Mouse (Mus musculus) neutrophil, adult 5-6 weeks (primary cell): ENCODE results near the gene Prr3. TPM values are rescaled to one million over a fixed set of nuclear protein-coding genes. Genes with fewer than 3 reads are reported as not detected.
"Not testable (repeated sequence)": the region's sequence is repeated elsewhere in the genome, so short reads cannot be mapped to it uniquely, and the experiment has no call there.

Source experiments
- ATAC-seq: fragments of 151-379, 151-347 bp; 2 replicates; pipeline ENCODE4 v1.8.0; 2017; ENCODE audit warnings: mild to moderate bottlenecking, moderate TSS enrichment; ENCODE audit not compliant: insufficient number of reproducible peaks, poor library complexity, low FRiP score, severe bottlenecking; ENCODE audit errors: extremely low read depth
- total RNA-seq: library from RNA; stranded (forward); fragments of 200-1000 nt; gene quantifications from 2 replicates; pipeline ENCODE4 v1.2.3, GENCODE M21; 2017

Prr3 gene
- total RNA-seq, 1 experiment from 2014 or later, result 21.6 TPM

DNA sequence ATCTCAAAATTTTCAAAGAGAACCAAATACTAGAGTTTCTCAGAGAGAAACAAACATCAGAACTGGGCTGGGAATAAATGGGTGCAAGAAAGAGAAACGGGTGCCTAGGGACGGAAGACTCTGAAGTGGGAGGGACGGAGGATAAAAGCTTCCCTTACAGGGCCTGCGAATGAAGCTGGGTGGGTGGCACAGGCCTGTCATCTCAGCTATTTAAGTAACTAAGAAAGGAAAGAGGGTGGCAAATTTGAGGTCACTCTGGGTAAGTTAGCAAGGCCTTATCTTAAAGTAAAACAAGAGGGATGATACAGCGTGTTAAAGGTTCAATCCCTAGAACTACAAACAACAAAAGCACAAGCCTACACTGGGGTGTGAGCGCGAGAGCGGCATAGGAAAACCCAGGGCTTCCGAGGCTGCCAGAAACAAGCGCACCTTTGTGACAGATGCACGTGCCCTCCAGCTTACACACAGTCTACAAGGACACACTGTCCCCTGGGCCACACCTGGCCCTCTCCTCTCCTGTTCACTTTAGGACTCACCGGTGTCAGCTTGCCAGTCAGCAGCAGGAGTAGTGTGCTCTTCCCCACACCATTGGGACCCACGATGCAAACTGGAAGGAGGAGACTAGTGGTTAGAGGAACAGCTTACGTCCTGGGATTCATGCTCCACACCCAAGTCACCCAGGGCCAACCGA is 21.4 kb downstream of the Prr3 start:
- ATAC-seq, result no peak

DNA sequence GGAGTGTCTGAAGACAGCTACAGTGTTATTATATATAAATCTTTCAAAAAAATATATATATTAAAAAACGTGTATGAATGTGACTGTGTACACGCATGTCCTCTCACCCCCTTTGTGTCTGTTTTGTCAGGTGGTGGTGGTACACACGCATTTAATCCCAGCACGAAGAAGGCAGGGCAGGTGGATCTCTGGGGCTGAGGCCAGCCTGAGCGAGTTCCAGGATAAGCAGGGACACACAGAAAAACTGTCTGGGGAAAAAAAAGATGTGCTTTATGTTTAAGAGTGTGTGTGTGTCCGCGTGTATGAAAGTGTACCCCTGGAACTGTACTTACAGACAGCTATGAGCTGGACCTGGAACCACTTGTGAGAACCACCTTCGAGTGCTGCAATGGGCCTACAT is 25.4 kb downstream of the Prr3 start:
- no peak for ATAC-seq

DNA sequence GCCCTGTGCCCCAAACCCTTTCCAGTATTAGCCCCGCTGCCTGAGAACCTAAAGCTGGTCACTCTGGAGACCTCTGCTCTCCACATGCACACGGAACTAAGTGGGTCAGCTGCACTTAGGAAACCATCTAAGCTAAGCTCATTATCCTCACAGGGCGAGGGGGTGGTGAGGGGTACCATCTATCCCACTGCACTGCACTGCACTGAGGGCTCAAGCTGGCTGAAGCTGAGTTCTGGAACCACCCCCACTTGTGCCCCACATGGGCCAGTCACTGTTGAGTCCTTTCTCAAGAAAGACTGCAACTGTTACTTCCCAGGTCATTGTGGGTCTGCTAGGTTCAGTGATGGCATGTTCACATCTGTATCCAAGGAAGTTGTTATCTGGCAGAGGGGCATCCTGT is 27.5 kb downstream of the Prr3 start:
- not testable (repeated sequence) for ATAC-seq

DNA sequence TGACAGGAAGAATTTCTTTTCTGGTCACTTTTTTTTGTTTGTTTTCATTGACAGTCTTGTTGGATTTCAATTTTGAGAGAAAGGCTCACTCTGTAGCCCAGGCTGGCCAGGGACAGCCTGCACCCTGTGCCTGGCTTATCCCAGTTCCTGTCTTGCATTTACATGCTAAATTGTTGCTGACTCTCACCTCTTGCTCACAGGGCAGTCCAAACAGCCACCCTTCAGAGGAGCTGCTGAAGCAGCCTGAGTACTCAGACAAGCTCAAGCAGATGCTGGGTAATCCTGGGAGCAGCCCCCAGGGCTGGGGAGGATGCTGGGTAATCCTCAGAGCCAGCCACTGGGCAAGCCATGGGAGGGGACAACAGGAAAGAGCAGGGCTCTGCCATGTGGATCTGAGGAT is 29.1 kb downstream of the Prr3 start:
- not testable (repeated sequence) for ATAC-seq

DNA sequence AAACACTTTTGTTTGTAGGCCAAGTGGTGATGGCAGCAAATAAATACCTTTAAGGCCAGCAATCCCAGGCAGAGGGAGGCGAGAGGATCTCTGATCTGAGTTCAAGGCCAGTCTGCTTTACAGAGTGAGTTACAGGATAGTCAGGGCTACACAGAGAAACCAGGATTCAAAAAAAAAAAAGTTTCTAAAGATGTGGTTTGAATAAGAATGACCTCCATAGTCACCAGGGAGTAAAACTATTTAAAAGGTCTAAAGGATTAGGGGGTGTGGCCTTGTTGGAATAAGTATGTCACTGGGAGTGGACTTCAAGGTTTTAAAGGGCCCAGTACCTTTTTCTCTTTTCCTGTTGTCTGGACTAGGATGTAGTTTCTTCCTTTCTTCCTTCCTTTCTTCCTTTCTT is 40.1 kb downstream of the Prr3 start:
- ATAC-seq, result no peak

DNA sequence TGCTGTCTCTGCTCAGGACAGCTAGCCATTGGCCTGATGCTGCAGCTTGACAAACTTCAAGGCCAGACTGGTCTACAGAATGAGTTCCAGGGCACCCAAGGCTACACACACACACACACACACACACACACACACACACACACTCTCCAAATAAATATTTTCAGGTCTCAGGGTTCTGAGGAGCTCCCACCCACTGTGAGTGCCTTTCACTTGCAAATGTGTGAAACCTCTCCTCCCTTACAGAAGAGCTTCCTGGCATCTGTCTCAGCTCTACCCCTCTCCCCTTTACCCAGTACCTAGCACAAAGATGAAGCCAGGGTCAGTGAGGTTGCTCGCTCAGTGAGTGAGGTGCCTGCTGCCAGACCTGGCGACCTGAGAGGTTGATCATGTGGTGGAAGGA is 40.9 kb downstream of the Prr3 start:
- no peak for ATAC-seq

DNA sequence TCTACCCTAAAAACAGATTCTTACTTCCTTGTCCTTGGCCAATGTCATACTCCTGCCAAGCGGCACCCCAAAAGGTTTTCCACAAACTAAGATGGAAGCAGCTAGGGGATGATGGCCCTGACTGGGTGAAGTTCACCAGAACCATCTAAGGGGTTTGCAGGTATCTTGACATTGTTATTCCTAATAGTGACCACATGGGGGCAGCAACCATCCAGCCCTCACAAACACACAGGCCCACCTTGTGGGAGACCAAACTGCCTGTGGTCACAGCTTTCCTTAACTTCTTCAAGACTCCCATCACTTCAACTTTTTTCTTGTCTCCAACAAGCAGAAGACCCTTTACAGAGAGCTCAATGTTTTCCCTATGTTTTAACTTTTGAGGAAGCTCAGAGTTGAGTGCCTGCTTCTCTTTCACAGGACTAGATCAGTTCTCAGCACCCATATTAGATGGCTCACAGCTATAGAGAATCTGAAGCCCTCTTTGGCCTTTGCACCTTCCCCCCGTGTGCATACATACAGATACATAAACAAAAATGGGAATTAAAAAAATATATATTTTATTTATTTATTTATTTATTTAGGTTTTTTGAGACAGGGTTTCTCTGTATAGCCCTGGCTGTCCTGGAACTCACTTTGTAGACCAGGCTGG is 42.2 kb downstream of the Prr3 start:
- ATAC-seq, result peak; percentile 85

DNA sequence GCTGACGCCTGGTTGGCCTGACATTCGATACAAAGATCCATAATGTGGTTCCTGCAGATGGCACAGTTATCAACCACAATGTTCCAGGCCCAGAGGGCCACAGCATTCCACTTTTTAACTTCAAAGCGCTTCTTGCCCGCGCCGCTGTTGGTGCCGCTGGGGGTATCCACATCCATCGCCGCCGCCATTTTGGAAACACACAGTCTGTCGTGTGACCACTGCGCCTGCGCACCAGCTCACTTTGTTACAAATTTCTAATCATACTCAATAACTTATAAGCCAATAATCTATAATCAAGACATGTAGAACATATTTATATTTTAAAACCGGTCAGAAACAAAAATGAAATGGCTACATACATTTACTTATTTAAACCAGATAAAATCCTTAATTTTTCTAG is 44.3 kb downstream of the Prr3 start:
- peak; percentile 49 for ATAC-seq

DNA sequence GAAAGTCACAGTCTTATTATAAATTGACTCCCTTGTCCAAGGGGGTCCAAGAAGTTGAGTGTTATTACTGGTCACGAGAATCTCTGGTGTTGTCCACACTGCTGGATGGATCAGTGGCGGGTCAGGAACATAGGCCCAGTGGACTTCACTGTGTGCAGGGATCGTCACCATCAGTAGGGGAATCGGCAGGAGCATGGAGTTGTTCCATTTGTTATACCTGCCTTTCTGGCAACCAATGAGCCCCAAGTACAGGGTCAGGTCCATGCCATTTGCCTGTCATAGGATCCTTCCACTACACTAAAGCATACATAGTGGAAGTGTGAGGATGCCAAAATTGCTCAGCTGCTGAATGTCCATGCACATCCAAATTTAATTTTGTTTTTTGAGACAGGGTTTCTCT is 47.4 kb downstream of the Prr3 start:
- no peak for ATAC-seq

DNA sequence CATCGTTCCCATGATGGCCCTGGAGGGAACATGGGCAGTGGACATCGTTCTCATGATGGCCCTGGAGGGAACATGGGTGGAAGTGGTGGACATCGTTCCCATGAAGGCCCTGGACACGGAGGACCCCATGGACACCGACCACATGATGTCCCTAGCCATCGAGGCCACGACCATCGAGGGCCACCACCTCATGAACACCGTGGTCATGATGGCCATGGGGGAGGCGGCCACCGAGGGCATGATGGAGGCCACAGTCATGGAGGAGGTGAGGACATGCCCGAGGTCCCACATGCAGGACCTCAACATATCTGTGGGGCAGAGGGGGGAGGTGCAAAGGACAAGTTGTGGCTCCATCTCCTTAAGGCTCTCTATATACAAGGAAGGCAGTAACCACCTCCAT is 49.4 kb downstream of the Prr3 start:
- no peak for ATAC-seq

DNA sequence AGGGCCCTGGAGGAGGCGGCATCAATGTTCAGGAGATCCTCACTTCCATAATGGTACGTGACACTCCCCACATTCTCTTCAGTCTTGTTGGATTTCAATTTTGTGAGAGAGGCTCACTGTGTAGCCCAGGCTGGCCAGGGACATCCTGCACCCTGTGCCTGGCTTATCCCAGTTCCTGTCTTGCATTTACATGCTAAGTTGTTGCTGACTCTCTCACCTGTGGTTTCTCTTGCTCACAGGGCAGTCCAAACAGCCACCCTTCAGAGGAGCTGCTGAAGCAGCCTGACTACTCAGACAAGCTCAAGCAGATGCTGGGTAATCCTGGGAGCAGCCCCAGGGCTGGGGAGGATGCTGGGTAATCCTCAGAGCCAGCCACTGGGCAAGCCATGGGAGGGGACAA is 50.5 kb downstream of the Prr3 start:
- ATAC-seq, result no peak

DNA sequence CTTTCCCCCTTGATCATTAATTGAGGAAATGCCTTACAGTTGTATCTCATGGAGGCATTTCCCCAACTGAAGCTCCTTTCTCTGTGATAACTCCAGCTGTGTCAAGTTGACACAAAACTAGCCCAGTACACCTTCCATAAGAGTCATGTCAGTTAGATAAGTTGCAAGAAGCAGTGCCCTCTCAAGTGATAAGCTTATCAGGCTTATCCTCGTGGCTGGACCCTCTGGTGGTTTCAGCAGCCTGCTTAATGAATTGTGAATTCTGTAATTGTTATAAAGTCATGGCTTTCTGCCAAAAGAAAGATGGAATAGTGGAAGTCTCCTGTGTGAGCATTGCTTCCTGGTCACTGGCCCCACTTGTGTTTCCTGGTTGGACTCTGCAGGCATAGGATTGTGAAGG is 52.6 kb downstream of the Prr3 start:
- ATAC-seq, result no peak

DNA sequence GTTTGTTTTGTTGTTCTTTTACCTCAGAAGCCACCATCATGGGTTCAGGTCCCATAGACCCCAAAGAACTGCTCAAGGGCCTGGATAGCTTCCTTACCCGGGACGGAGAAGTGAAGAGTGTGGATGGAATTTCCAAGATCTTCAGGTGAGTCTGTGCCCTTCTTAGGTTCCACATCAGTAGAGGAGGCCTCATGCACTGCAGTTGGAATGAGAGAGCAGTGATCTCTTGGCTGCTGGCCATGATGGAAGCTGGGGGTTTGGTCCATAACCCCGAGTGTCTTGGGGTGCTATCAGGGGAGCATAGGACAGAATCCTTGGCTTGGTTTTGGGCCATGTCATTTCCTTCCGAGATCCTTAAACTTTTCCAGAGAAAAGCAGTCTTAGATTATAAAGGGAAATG is 56.8 kb downstream of the Prr3 start:
- ATAC-seq, result no peak

DNA sequence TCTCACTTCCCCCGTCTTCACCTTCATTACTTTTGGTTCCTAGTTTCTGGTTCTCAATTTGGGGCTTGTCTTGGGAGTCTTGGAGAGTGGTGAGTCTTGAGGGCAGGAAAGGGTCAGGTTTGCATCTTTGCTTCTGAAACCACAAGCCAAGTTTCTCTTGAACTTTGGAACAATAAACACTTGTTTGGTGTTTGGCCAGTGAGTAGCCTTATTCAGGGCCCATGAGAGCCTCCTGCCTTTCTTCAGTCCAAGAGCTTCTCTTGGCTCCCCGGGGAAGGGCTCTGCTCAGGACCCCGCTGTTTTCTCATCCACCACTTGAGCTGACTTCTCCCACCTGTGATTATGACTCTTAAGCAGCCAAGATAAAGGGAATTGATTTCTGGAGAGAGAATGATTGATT is 57.5 kb downstream of the Prr3 start:
- no peak for ATAC-seq

Other genes with a start within 250 kb of the Prr3 start
- gene Ier3, start 158.6 kb downstream of the Prr3 start, total RNA-seq, result 74.1 and 100 TPM in 2 replicates
- 172 and 193 TPM in 2 replicates for gene Flot1, start 157.0 kb downstream of the Prr3 start, total RNA-seq
- gene Tubb5, start 141.9 kb downstream of the Prr3 start, total RNA-seq, result 182 and 191 TPM in 2 replicates
- 22.5 and 30.7 TPM in 2 replicates for gene Mdc1, start 138.7 kb downstream of the Prr3 start, total RNA-seq
- gene Nrm, start 118.9 kb downstream of the Prr3 start, total RNA-seq, result 42.5 and 45.6 TPM in 2 replicates
- 146 and 163 TPM in 2 replicates for gene Ppp1r18, start 114.6 kb downstream of the Prr3 start, total RNA-seq
- 106 and 121 TPM in 2 replicates for gene Dhx16, start 100.4 kb downstream of the Prr3 start, total RNA-seq
- 9.6 and 12.8 TPM in 2 replicates for gene 2310061I04Rik, start 82.8 kb downstream of the Prr3 start, total RNA-seq
- 26.9 and 31.3 TPM in 2 replicates for gene Atat1, start 70.2 kb downstream of the Prr3 start, total RNA-seq
- 29.3 and 36.8 TPM in 2 replicates for gene Mrps18b, start 63.8 kb downstream of the Prr3 start, total RNA-seq
- 413 and 415 TPM in 2 replicates for gene Ppp1r10, start 63.8 kb downstream of the Prr3 start, total RNA-seq
- gene Abcf1, start 10.5 kb downstream of the Prr3 start, total RNA-seq, result 162 and 172 TPM in 2 replicates
- 39.3 and 41.5 TPM in 2 replicates for gene Gnl1, start 385 bp downstream of the Prr3 start, total RNA-seq
- gene H2-T24, start 40.3 kb upstream of the Prr3 start, total RNA-seq, result 255 and 292 TPM in 2 replicates
- gene H2-T23, start 52.6 kb upstream of the Prr3 start, total RNA-seq, result 431 and 448 TPM in 2 replicates
- 101 and 107 TPM in 2 replicates for gene H2-T22, start 62.5 kb upstream of the Prr3 start, total RNA-seq
- gene Gm6034, start 62.7 kb upstream of the Prr3 start, total RNA-seq, result not detected in 2 replicates
- not detected in 2 replicates for gene Gm11127, start 78.1 kb upstream of the Prr3 start, total RNA-seq
- gene Gm19684, start 141.4 kb upstream of the Prr3 start, total RNA-seq, result 1.2 and 1.4 TPM in 2 replicates
- gene Gm7030, start 149.2 kb upstream of the Prr3 start, total RNA-seq, result not detected in 2 replicates
- not detected in 2 replicates for gene Gm8909, start 188.3 kb upstream of the Prr3 start, total RNA-seq
- not detected in 2 replicates for gene H2-T3, start 210.1 kb upstream of the Prr3 start, total RNA-seq